Mouse (Mus musculus) neural tube, embryonic 14.5 days (tissue): ENCODE results near the gene Tbck. TPM values are rescaled to one million over a fixed set of nuclear protein-coding genes. Genes with fewer than 3 reads are reported as not detected.

ENCODE experiments used
- ATAC-seq: fragments of 200-750 bp; cut with Nextera tagmentation; 2 replicates; pipeline ENCODE4 v1.8.0; 2017; ENCODE audit warnings: low read depth, mild to moderate bottlenecking, moderate TSS enrichment, moderate library complexity
- H3K27ac ChIP-seq: fragments of 300-500 bp; sonication (generic); 2 replicates; pipeline ENCODE4 v1.5.1; 2014; ENCODE audit warnings: low read depth, mild to moderate bottlenecking, control low read depth, low read length, moderate library complexity, mixed read lengths
- H3K27me3 ChIP-seq: fragments of 300-500 bp; sonication (generic); 2 replicates; pipeline ENCODE4 v1.6.1; 2014; ENCODE audit warnings: low read length; ENCODE audit not compliant: control insufficient read depth, insufficient read depth
- H3K36me3 ChIP-seq: fragments of 300-500 bp; sonication (generic); 2 replicates; pipeline ENCODE4 v1.6.1; 2014; ENCODE audit warnings: low read length, mixed read lengths; ENCODE audit not compliant: control insufficient read depth, insufficient read depth
- H3K4me1 ChIP-seq: fragments of 300-500 bp; sonication (generic); 2 replicates; pipeline ENCODE4 v1.6.1; 2014; ENCODE audit warnings: low read length; ENCODE audit not compliant: control insufficient read depth, insufficient read depth
- H3K4me2 ChIP-seq: fragments of 300-500 bp; sonication (generic); 2 replicates; pipeline ENCODE4 v1.6.1; 2014; ENCODE audit warnings: mild to moderate bottlenecking, low read depth, low read length, control low read depth
- H3K4me3 ChIP-seq: fragments of 300-500 bp; sonication (generic); 2 replicates; pipeline ENCODE4 v1.5.1; 2014; ENCODE audit warnings: low read depth, low read length, control low read depth, mixed read lengths
- H3K9ac ChIP-seq: fragments of 300-500 bp; sonication (generic); replicated peaks from 2 replicates; pipeline ENCODE4 v1.6.1; 2014; ENCODE audit warnings: low read depth, mild to moderate bottlenecking, control low read depth, low read length, mixed read lengths
- H3K9me3 ChIP-seq: fragments of 300-500 bp; sonication (generic); 2 replicates; pipeline ENCODE4 v1.6.1; 2016; ENCODE audit warnings: low read length; ENCODE audit not compliant: control insufficient read depth
- WGBS: fragments of 180-500 bp; shearing (Covaris S2); extraction: QIAGEN DNeasy Blood & Tissue Kit; methylation state at CpG from one replicate; pipeline ENCODE4 v1.1.7; 2014; 5-methylcytosine and 5-hydroxymethylcytosine counted together
- polyA plus RNA-seq: library from polyadenylated mRNA; unstranded; fragments of >200 nt; fragmentation: Nextera tagmentation; extraction: Ambion mirVana; gene quantifications from 2 replicates; pipeline ENCODE4 v1.2.1, GENCODE M21; 2014

The Tbck gene
- polyA plus RNA-seq, 1 experiment from 2014 or later = 36.3 TPM

GRCm38 (mm10) chr3:132851841-132852728, 168.1 kb downstream of the Tbck start:
- no peaks in the 10 kb centered on the region for H3K9me3 ChIP-seq
- H3K27ac ChIP-seq = no peak overlapping the region
- H3K27me3 ChIP-seq = no peaks in the 10 kb centered on the region
- H3K4me1 ChIP-seq = no peaks in the 10 kb centered on the region
- H3K4me3 ChIP-seq = no peak overlapping the region
- no peaks in the 10 kb centered on the region for H3K36me3 ChIP-seq
- peak; percentile 10; the same call in 1 of the 2 replicates for ATAC-seq
- WGBS = 72% methylated on average over 28 of the region's 28 CpGs
- H3K9ac ChIP-seq = no peak overlapping the region
- H3K4me2 ChIP-seq = no peak overlapping the region

DNA sequence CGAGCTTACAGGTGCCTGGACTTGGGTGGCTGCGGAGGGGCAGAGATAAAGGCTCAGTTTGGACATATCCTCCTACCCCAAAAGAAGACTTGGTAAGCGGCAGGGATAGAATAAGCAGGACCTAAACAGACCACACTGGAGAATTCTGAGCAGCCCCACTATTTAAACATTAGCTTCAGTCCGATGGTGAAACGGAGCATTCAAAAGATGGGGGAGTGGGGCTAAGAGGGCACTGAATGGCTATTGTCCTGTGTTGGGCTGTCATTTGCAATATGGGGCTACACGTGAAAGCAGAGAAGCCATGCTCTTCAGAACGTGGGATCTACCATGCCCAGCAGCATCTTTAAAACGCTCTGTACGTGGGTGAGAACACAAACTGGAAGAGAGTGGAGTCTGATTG, 170.3 kb downstream of the Tbck start:
- 87% methylated on average over 9 of the region's 9 CpGs for WGBS
- no peaks in the 10 kb centered on the region for H3K27me3 ChIP-seq
- H3K4me2 ChIP-seq = no peak overlapping the region
- H3K9ac ChIP-seq = no peak overlapping the region
- no peaks in the 10 kb centered on the region for H3K9me3 ChIP-seq
- H3K36me3 ChIP-seq = no peaks in the 10 kb centered on the region
- H3K4me1 ChIP-seq = no peaks in the 10 kb centered on the region
- no peak overlapping the region for H3K4me3 ChIP-seq
- H3K27ac ChIP-seq = no peak overlapping the region
- ATAC-seq = no peak

DNA sequence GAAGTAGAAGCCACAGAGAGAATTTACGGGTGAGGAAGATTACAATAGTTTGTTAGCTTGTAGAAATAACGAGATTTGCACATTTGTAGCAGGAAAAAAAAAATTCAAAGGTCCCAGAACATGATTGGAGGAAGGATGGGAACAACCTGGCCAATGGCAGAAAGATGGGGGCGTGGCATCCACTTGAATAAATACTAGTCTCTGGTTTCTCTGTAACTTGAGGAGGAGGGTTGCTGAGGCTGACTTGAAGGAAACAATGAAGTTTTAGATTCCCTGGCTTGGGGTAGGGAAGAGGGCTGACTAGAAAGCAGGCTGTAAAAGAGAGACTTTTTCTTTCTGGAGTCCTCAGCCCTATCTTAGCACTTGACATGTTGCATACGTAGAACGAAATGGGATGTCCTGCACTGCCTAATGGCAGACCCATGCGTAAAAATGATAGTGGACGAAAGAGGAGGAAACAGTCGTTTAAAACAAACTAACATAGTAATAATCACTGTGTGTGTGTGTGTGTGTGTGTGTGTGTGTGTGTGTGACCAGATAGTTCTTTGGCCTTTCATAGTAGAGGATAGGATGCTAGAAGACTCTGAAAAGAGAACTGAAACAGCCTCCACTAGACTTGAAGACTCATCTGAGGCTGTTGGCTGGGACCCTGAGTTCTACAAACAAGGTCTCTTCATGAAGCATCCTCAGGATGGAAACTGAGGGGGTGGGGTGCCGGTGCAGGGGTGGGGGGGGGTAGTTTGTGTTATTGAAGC, 171.7 kb downstream of the Tbck start:
- Histone ChIP-seq H3K9ac (no peak overlapping the region), H3K4me2 (no peak overlapping the region), H3K36me3 (no peaks in the 10 kb centered on the region), H3K27ac (no peak overlapping the region), H3K9me3 (no peaks in the 10 kb centered on the region), H3K4me1 (no peaks in the 10 kb centered on the region), H3K4me3 (no peak overlapping the region), H3K27me3 (no peaks in the 10 kb centered on the region)
- no peak for ATAC-seq
- WGBS = 67% methylated on average over 9 of the region's 9 CpGs

DNA sequence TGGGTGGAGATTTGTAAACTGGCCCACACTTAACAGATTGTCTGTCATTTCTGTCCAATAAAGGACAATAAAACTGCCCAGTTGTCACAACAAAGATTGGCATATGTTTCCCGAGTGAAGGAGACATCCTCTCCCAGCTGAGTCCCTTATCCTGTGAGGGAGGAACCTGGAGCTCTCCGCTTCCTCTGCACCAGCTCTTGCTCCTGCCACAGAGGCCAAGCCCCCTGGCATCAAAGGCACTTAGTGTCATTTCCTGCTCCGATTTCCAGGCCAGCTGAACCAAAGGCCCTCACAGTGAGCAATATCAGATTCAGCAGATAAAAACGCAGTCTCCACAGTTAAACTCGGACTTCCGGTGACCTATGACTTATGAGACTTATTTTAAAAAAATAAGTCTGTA, 172.7 kb downstream of the Tbck start:
- no peak for ATAC-seq

DNA sequence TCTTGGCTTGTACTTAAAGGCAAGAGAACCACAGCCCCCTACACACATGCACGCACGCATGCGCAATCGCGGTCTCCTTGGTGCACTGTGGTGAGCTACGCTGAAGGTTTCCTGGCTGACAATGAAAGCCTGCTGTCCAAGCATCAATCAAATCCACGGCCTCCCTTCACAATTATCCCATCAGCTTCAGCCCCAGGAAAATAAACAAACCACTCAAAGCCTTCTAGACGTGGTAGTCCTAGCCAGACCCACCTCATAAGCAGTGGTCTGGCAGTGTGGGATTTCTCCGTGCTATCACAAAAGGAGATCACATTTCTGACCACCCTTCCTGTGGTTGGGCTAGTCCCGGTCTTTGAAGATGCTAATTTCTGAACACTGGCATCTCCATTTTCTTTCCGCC, 174.9 kb downstream of the Tbck start:
- Histone ChIP-seq H3K4me1 (no peaks in the 10 kb centered on the region), H3K36me3 (no peaks in the 10 kb centered on the region), H3K27ac (no peak overlapping the region), H3K4me3 (no peak overlapping the region), H3K4me2 (no peak overlapping the region), H3K9me3 (no peaks in the 10 kb centered on the region), H3K9ac (no peak overlapping the region), H3K27me3 (no peaks in the 10 kb centered on the region)
- WGBS = 73% methylated on average over 11 of the region's 11 CpGs
- ATAC-seq = no peak

More for the DNA sequence above, 172.7 kb downstream of the Tbck start:
- Histone ChIP-seq H3K4me2 (no peak overlapping the region), H3K36me3 (no peaks in the 10 kb centered on the region), H3K9me3 (no peaks in the 10 kb centered on the region), H3K9ac (no peak overlapping the region), H3K27ac (no peak overlapping the region), H3K4me3 (no peak overlapping the region), H3K4me1 (no peaks in the 10 kb centered on the region), H3K27me3 (no peaks in the 10 kb centered on the region)
- WGBS = 75% methylated on average over 6 of the region's 6 CpGs

- Histone ChIP-seq H3K36me3 (no peaks in the 10 kb centered on the region), H3K4me3 (no peak overlapping the region), H3K9ac (no peak overlapping the region), H3K27ac (no peak overlapping the region), H3K4me2 (no peak overlapping the region), H3K27me3 (no peaks in the 10 kb centered on the region), H3K9me3 (no peaks in the 10 kb centered on the region), H3K4me1 (no peaks in the 10 kb centered on the region)
- ATAC-seq = no peak
- whole genome bisulfite sequencing = 90% methylated on average over 7 of the region's 7 CpGs
Observed at GRCm38 (mm10) chr3:132859573-132859972, 175.6 kb downstream of the Tbck start.

DNA sequence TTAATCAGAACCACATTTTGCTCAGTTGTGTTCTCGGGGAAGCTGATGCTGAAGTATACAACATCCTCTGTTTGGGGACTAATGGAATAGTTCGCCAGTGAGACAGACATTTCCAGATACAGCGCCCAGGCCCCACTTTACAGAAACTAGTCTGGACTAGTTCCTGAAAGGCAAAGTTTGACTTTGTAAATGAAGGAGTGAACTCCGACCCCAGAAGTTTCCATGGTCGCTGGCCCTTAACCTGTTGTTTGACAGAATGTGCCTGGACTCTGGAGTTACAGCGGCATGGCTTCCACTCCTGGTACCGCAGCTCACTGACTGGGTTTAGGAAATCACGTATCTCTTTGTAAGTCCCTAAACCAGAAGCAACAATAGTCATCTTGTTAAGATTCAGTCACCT, 176.9 kb downstream of the Tbck start:
- no peak for ATAC-seq

GRCm38 (mm10) chr3:132863843-132864242, 179.9 kb downstream of the Tbck start:
- Histone ChIP-seq H3K9ac (no peak overlapping the region), H3K36me3 (no peaks in the 10 kb centered on the region), H3K4me3 (no peak overlapping the region), H3K27ac (no peak overlapping the region), H3K4me2 (no peak overlapping the region), H3K9me3 (no peaks in the 10 kb centered on the region), H3K4me1 (no peaks in the 10 kb centered on the region), H3K27me3 (no peaks in the 10 kb centered on the region)
- WGBS = 79% methylated on average over 13 of the region's 13 CpGs
- no peak for ATAC-seq

More for the DNA sequence above, 176.9 kb downstream of the Tbck start:
- no peak overlapping the region for H3K27ac ChIP-seq
- H3K4me2 ChIP-seq = no peak overlapping the region
- 93% methylated on average over 8 of the region's 8 CpGs for WGBS
- H3K4me1 ChIP-seq = no peaks in the 10 kb centered on the region
- H3K27me3 ChIP-seq = no peaks in the 10 kb centered on the region
- H3K36me3 ChIP-seq = no peaks in the 10 kb centered on the region
- H3K9ac ChIP-seq = no peak overlapping the region
- H3K9me3 ChIP-seq = no peaks in the 10 kb centered on the region
- H3K4me3 ChIP-seq = no peak overlapping the region

- 84% methylated on average over 14 of the region's 14 CpGs for WGBS
- no peaks in the 10 kb centered on the region for H3K4me1 ChIP-seq
- H3K9ac ChIP-seq = no peak overlapping the region
- H3K27ac ChIP-seq = no peak overlapping the region
- no peak overlapping the region for H3K4me2 ChIP-seq
- no peak for ATAC-seq
- H3K4me3 ChIP-seq = no peak overlapping the region
- H3K36me3 ChIP-seq = no peaks in the 10 kb centered on the region
- H3K9me3 ChIP-seq = no peaks in the 10 kb centered on the region
- no peaks in the 10 kb centered on the region for H3K27me3 ChIP-seq
Observed at GRCm38 (mm10) chr3:132864329-132864919, 180.5 kb downstream of the Tbck start.
